Mouse (Mus musculus): ENCODE measurements around the gene Micu1.

The Micu1 gene

GRCm38 (mm10) chr10:59774141-59774534 lies 71.9 kb downstream of the Micu1 start:
- in situ Hi-C loops (cut with MboI, MseI), result no loop called here

GRCm38 (mm10) chr10:59777246-59777645 lies 75.0 kb downstream of the Micu1 start:
- in situ Hi-C loops (cut with MboI, MseI), result no loop called here

- in situ Hi-C loops (cut with MboI, MseI), result no loop called here
Observed at GRCm38 (mm10) chr10:59778137-59778710, 75.9 kb downstream of the Micu1 start.

- in situ Hi-C loops (cut with MboI, MseI), result no loop called here
Observed at GRCm38 (mm10) chr10:59780698-59781097, 78.4 kb downstream of the Micu1 start.

GRCm38 (mm10) chr10:59781205-59781931 lies 79.1 kb downstream of the Micu1 start:
- in situ Hi-C loops (cut with MboI, MseI), result no loop called here

- in situ Hi-C loops (cut with MboI, MseI), result no loop called here
Observed at GRCm38 (mm10) chr10:59784731-59785685, 82.7 kb downstream of the Micu1 start.

GRCm38 (mm10) chr10:59786289-59786688 lies 84.0 kb downstream of the Micu1 start:
- in situ Hi-C loops (cut with MboI, MseI), result no loop called here

- in situ Hi-C loops (cut with MboI, MseI), result no loop called here
Observed at GRCm38 (mm10) chr10:59787140-59787800, 85.0 kb downstream of the Micu1 start.

- in situ Hi-C loops (cut with MboI, MseI), result no loop called here
Observed at GRCm38 (mm10) chr10:59787870-59788269, 85.6 kb downstream of the Micu1 start.

- in situ Hi-C loops (cut with MboI, MseI), result no loop called here
Observed at GRCm38 (mm10) chr10:59790291-59790929, 88.1 kb downstream of the Micu1 start.

- in situ Hi-C loops (cut with MboI, MseI), result no loop called here
Observed at GRCm38 (mm10) chr10:59791896-59792295, 89.6 kb downstream of the Micu1 start.

- in situ Hi-C loops (cut with MboI, MseI), result no loop called here
Observed at GRCm38 (mm10) chr10:59792575-59793176, 90.4 kb downstream of the Micu1 start.

GRCm38 (mm10) chr10:59793454-59793853 lies 91.2 kb downstream of the Micu1 start:
- in situ Hi-C loops (cut with MboI, MseI), result no loop called here

GRCm38 (mm10) chr10:59795085-59795484 lies 92.8 kb downstream of the Micu1 start:
- in situ Hi-C loops (cut with MboI, MseI), result no loop called here

GRCm38 (mm10) chr10:59795902-59796301 lies 93.6 kb downstream of the Micu1 start:
- in situ Hi-C loops (cut with MboI, MseI), result no loop called here

GRCm38 (mm10) chr10:59798371-59798770 lies 96.1 kb downstream of the Micu1 start:
- in situ Hi-C loops (cut with MboI, MseI), result no loop called here

GRCm38 (mm10) chr10:59799303-59800044 lies 97.2 kb downstream of the Micu1 start:
- in situ Hi-C loops (cut with MboI, MseI), result no loop called here

- in situ Hi-C loops (cut with MboI, MseI), result no loop called here
Observed at GRCm38 (mm10) chr10:59800159-59800558, 97.9 kb downstream of the Micu1 start.

- in situ Hi-C loops (cut with MboI, MseI), result no loop called here
Observed at GRCm38 (mm10) chr10:59800826-59801501, 98.7 kb downstream of the Micu1 start.

GRCm38 (mm10) chr10:59808677-59809076 lies 106.4 kb downstream of the Micu1 start:
- in situ Hi-C loops (cut with MboI, MseI), result no loop called here

Data from regulatory T cell (primary cell).